Mouse (Mus musculus): Measurements from ENCODE around the gene Hopx.
A peak's percentile ranks its signal among the peaks of the same experiment; 100 is the strongest.

The Hopx gene

DNA sequence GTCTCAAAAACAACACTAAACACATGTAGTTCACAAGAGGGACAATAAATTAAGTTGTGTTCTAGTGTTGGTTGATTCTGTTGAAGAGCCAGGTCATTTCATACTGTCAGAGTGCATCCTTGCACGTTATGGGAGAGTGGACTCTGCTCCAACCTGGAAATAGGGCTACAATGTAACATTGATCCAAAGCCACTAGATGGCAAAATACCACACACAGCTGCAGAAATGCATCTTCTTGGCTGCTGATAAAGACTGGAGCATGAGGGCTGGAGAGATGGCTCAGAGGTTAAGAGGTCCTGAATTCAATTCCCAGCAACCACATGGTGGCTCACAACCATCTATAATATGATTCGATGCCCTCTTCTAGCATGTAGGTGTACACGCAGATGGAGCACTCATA is 43.3 kb downstream of the Hopx start:
- no peak for DNase-seq (ENCODE audit: extremely low spot score)

DNA sequence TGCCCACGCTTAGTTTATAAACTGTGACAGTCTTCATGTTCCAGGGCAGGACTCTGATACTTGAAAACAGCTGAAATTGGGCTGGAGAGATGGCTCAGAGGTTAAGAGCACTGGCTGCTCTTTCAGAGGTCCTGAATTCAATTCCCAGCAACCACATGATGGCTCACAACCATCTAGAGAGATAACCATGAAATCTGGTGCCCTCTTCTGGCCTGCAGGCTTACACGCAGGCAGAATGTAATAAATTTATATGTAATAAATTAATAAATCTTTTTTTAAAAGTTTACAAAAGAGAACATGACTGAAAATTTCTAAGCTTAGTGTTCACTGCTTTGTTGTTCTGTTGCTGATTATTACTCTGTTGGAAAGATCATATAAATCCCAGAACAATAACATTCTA is 43.9 kb downstream of the Hopx start:
- DNase-seq (ENCODE audit: extremely low spot score), result no peak

DNA sequence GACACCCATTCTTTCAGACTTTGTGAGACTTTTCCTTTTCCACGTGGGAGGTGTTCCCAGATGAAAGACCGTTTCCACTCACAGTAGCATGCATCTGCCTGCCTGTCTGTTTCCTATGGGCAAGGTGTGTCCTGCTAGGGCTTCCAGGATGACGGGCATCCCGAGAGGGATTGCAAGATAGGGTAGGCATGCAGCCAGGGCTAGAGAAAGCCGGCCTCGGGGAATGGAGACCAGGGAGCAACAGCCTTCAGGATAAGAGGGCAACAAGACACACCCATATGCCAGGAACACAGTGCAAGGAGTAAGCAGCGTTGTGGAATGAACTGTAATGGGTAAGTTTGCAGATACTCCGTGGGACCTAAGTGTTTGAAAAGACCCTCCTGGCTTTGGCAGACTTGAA is 47.6 kb downstream of the Hopx start:
- DNase-seq (ENCODE audit: extremely low spot score), result no peak

DNA sequence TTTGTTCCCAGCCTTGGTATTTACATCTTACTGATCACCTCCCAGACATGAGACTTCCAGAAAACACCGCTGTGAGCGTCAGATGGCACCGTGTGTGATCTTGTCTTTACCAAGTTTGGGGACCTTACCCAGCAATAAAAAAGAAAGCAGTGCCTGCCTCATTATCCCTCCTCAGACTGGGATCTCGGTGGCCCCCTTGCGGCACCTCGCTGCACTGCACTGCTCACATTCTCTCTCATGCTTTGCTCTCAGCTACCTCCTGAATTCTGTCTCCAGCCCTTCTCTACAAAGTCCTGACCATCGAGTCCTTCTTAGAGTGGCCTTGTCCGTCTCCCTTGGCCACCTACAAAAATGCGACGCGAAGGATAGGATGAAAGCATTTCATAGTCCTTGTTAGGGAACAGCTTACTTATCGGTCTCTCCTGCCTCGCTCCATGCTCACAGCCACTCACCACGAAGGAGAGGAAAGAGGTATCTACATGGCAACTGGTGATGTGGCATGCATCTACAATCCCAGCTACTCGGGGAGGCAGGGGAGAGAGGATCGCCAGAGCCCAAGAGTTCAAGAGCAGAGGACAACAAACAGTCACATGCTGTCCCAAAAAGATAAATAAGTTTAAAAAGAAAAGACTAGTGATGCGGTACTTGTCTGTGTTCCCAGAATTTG is 53.4 kb downstream of the Hopx start:
- DNase-seq (ENCODE audit: extremely low spot score), result peak; percentile 69

DNA sequence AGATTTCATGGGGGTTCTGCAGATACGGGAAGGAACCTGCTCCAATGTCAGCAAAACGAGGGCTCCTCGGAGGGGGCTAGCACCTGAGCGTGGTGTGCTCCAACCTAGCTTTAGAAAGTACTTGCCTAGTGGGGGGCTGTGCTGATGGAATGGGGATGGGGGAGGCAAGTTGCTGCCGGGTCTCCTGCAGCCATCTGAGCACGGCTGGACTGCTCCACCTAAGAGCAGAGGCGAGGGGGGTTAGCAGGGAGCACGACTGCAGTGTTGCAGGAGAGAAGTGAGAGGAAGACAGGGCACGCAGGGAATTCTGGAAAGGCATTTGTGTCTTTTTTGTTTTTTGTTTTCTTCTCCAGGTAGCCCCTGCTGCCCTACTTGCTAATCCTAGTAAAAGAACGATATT is 54.6 kb downstream of the Hopx start:
- no peak for DNase-seq (ENCODE audit: extremely low spot score)

DNA sequence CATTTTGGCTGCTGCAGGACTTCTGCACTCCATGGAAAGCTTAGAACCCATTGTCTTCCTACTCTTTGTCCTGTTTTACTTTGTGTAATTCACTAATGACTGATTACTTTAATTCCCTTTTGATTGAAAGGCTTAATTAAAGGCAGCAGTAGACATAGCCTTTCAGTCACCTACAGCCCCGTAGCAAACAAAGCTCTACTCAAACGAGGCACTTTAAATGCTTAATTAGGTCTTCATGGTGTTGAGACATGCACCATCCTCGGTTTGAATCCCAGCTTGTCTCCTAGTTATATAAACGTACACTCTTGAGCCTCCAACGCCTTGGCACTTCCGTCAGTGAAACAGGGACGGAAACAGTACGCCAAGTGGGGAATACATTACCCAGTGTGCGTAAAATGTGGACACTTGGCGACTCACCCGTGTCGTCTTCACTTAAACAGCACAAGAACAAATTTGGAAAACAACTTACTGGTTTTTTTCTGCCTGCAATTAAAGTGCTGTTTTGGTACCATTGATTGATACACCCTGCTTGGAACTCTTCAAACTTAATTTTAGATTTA is 58.0 kb downstream of the Hopx start:
- DNase-seq (ENCODE audit: extremely low spot score), result no peak

DNA sequence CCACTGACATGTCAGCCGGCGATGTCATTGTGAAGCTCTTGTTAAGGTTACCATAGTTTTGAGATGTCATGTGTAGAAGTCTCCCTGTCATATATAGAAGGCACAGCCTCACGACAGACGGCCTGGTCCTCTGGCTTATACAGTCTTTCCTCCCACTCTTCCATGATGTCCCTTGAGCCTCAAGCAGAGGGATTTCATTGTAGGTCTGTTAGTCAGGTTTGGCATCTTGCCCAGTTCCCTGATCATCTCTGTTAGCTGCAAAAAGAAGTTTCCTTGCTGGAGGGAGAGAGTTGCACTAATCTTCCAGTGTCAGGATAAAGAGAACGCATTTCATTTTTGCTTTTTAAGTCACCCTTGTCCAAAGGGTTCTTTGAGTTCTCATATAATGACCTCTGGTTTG is 62.3 kb downstream of the Hopx start:
- no peak for DNase-seq (ENCODE audit: extremely low spot score)

DNA sequence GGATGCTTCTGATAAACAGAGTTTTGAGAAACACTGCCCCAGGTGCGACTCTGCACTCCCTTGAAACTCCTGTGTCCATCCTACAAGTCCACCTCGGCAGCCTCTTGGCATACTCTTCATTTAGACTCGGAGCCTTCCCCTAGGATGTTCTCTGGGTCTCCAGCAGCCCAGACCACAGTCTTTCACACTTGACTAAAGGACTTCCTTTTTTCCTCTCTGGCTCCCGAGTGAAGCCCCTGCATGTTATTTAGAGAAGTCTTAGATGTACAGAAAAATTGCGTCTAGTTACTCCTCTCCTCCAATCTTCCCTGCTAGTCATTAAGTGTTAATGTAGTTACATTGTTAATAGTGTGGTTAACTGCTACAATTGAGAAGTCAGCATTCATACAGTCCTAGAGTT is 70.6 kb downstream of the Hopx start:
- no peak for DNase-seq (ENCODE audit: extremely low spot score)

DNA sequence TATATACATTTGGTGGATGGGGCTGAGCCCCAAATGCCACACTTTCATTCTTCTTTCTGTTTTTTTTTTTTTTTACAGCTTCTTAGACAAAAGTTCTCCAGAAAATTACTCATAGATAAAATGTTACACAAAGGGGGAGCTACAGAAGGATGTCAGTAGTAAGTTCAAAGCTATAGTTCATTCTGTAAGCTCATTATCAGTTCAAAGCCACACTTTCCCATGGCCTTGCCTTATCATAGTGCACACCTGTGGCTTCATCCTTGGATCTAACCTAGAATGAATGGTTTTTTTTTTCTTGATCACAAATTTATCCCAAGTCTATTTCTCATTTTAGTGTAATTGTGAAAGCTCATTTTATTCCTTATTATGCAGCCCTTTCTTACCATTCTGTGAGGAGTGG is 75.5 kb downstream of the Hopx start:
- no peak for DNase-seq (ENCODE audit: extremely low spot score)

DNA sequence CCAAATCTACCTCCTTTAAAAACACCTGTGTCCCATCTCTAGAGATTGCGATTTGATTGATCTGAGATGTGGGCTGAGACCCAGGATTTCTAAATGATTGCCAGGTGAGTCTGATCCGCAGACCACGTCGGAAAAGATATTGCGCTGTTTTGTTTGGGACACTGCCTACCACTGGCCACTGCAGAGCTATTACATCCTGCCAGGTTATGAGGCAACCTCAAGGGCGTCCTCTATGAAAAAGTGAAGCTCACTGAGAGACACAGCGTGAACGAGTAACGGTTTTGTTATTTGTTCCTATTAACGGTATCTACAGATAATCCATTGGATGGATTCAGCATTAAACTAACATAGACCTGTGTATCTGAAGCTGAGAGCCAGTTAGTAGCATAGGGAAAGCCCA is 76.5 kb downstream of the Hopx start:
- DNase-seq (ENCODE audit: extremely low spot score), result no peak
